Mouse (Mus musculus) granulocyte monocyte progenitor cell, adult 5-6 weeks (primary cell): ENCODE measurements around the gene Incenp. TPM values are rescaled to one million over a fixed set of nuclear protein-coding genes. Genes with fewer than 3 reads are reported as not detected.
A peak's percentile ranks its signal among the peaks of the same experiment; 100 is the strongest.

ENCODE experiments used
- ATAC-seq: replicated peaks from 2 replicates; pipeline ENCODE4 v1.8.0; 2016; ENCODE audit warnings: mild to moderate bottlenecking, moderate TSS enrichment, inconsistent platforms; ENCODE audit not compliant: poor library complexity, severe bottlenecking
- total RNA-seq, 2 experiments: library from RNA; stranded (forward) in 1 of 2; stranded (reverse) in 1 of 2; fragments of 200-712, 200-1000 nt in 1 of 2; fragments of >200 nt in 1 of 2; fragmentation: Nextera tagmentation in 1 of 2; gene quantifications; 2 replicates each; pipeline ENCODE4 v1.2.3; 2014 to 2017

Gene Incenp
- total RNA-seq, 2 experiments from 2014 or later: 99.8 to 171 TPM

DNA sequence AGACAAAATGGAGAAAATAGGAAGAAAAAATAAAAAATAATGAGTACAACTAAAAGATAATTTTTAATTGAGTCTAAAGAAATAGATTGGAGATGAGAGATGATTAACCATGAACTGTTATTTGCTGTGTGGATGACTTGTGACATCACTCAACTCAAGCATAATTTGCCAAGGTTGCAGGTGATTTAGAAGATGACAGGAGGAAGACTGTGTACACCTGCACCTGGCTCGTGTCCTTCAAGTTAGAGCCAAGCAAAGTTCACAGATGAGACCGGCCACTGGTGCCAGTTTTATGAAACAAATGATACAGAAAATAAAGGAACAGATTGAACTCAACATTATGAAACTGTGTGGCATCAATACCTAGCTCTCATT is 62.0 kb downstream of the Incenp start:
- ATAC-seq: no peak

DNA sequence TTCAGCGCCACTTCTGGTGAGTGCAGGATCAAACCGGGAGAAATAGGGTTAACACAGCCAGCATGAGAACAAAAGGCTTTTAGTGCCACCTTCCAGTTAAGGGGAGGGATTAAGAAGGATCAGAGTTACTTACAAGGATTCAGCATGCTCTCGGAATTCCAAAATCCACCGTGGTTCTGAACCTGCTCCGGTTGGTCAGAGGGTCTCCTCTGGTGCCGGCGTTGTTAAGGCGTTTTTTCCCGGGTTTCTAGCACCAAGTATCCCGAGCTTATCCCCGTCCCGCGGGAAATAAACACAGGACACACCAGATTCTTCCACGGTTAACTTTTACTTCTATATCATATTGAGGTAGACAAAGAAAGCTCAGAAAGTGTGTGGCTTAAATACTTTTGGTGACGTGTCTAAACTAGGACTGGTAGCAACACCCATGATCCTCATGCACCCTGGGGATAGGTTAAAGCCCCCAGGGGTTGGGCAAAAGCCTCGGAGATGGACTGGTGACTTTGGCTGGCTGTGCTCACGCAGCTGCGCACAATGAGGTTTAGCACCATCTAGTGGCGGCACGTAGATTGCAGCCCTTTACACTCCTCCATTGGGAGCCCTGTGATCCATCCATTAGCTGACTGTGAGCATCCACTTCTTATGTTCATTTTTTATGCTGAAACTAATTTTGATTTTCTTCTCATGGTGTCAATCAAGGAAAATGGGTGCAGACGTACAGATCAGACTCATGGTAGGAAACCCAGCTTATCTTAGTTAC is 62.6 kb downstream of the Incenp start:
- ATAC-seq: peak; percentile 55; the same call in 1 of the 2 replicates

Other genes with a start within 250 kb of the Incenp start
- not detected in 2 replicates for gene Scgb2a2, start 52.0 kb downstream of the Incenp start, total RNA-seq (2014; fragmentation: Nextera tagmentation)
- gene Scgb2a2, start 52.0 kb downstream of the Incenp start, total RNA-seq (2017): not detected in 2 replicates
- gene Fth1, start 81.0 kb upstream of the Incenp start, total RNA-seq (2014; fragmentation: Nextera tagmentation): 806 and 810 TPM in 2 replicates
- 350 and 359 TPM in 2 replicates for gene Fth1, start 81.0 kb upstream of the Incenp start, total RNA-seq (2017)
- gene Best1, start 102.1 kb upstream of the Incenp start, total RNA-seq (2014; fragmentation: Nextera tagmentation): not detected in 2 replicates
- gene Best1, start 102.1 kb upstream of the Incenp start, total RNA-seq (2017): 0.09 TPM in 1 of 2 replicates, not detected in the other
- gene Rab3il1, start 102.1 kb upstream of the Incenp start, total RNA-seq (2014; fragmentation: Nextera tagmentation): 3.7 and 8.2 TPM in 2 replicates
- 1.9 and 2.8 TPM in 2 replicates for gene Rab3il1, start 102.1 kb upstream of the Incenp start, total RNA-seq (2017)
- gene Fads3, start 142.0 kb upstream of the Incenp start, total RNA-seq (2014; fragmentation: Nextera tagmentation): 0.38 and 0.97 TPM in 2 replicates
- gene Fads3, start 142.0 kb upstream of the Incenp start, total RNA-seq (2017): 0.22 and 1.4 TPM in 2 replicates
- 4.8 and 5.5 TPM in 2 replicates for gene Fads2, start 202.2 kb upstream of the Incenp start, total RNA-seq (2014; fragmentation: Nextera tagmentation)
- 3.7 and 5.4 TPM in 2 replicates for gene Fads2, start 202.2 kb upstream of the Incenp start, total RNA-seq (2017)